Mouse (Mus musculus): Measurements from ENCODE around the gene Frmpd3.

DNA sequence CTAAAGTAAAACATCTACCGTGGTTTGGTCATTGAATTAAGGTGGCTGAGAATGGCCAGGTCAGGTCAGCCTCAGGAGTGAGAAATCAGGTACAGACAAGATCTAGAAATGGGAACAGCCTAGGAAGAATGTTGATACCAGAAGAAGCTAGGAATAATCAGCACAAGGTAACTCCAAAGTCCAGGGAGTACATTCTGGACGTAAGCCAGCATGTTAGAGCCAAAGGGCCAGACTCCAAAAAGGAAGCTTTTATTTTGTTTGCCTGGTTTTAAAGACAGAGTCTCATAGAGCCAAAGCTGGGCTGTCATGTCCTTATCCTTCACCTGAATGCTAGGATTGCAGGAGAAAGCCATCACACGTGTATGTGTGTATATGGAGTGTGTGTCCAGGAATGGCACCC is 108.0 kb downstream of the Frmpd3 start:
- TF ChIP-seq CTCF (IDR thresholded peaks at IDR 0.05; ENCODE audit: insufficient read depth, low read length) (no peak), POLR2A (IDR thresholded peaks at IDR 0.05; ENCODE audit: borderline replicate concordance, extremely low read depth, low read depth, low read length) (no peak)
